Mouse (Mus musculus): Measurements from ENCODE around the gene Nckap5.

DNA sequence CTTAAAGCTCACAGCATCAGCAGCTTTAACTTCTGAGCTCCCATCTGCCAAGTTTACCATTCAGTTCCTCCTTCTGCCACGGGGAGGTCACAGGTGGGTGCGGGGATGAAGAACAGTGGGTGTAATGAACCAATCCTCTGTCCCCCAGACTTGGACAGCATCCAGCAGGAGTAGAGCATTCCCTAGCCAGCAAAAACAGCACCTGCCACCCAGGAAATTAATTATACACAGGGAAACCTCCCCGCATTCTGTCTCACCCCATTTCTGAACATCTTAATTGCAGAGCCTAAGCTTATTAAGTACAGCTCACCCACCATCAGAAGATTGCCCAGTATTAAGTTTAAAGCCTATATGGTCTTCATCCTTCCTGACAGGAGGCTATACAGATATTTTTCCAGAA is 256.9 kb downstream of the Nckap5 start:
- TF ChIP-seq POLR2A (IDR thresholded peaks at IDR 0.05; ENCODE audit: control insufficient read depth in 1 of 2, insufficient read depth in 1 of 2, low read depth in 1 of 2, low read length in 2 of 2, poor library complexity in 1 of 2) (no peak), CTCF (IDR thresholded peaks at IDR 0.05 in 2 of 3, conservative IDR thresholded peaks at IDR 0.05 in 1 of 3; ENCODE audit: control insufficient read depth in 1 of 3, insufficient read depth in 1 of 3, low read depth in 2 of 3, low read length in 3 of 3, poor library complexity in 1 of 3, severe bottlenecking in 1 of 3) (no peak), POLR2AphosphoS2 (IDR thresholded peaks at IDR 0.05; ENCODE audit: low read length) (no peak), GABPA (IDR thresholded peaks at IDR 0.05; ENCODE audit: low read depth, low read length) (no peak), EP300 (IDR thresholded peaks at IDR 0.05; ENCODE audit: low read depth in 1 of 2, low read length in 2 of 2) (no peak), GATA1 (IDR thresholded peaks at IDR 0.05; ENCODE audit: low read depth, low read length) (no peak), USF2 (IDR thresholded peaks at IDR 0.05; ENCODE audit: borderline replicate concordance in 1 of 2, insufficient read depth in 1 of 2, low read depth in 1 of 2, low read length in 2 of 2) (no peak), TBP (IDR thresholded peaks at IDR 0.05; ENCODE audit: low read depth, low read length) (no peak), ZMIZ1 (IDR thresholded peaks at IDR 0.05; ENCODE audit: low read depth, low read length) (no peak), CHD1 (IDR thresholded peaks at IDR 0.05; ENCODE audit: low read depth, low read length) (no peak)

All from MEL (cell line).